Mouse (Mus musculus): ENCODE results near the gene Rpl26.

Gene Rpl26

GRCm38 (mm10) chr11:68891823-68892222 lies 9.6 kb upstream of the Rpl26 start:
- DNase-seq, result no peak

- DNase-seq, result no peak
Observed at GRCm38 (mm10) chr11:68892233-68892832, 9.1 kb upstream of the Rpl26 start.

- no peak for DNase-seq
Observed at GRCm38 (mm10) chr11:68893911-68894464, 7.4 kb upstream of the Rpl26 start.

- no peak for DNase-seq
Observed at GRCm38 (mm10) chr11:68896247-68896646, 5.1 kb upstream of the Rpl26 start.

GRCm38 (mm10) chr11:68897120-68897519 lies 4.3 kb upstream of the Rpl26 start:
- DNase-seq, result peak; percentile 41

- DNase-seq, result no peak
Observed at GRCm38 (mm10) chr11:68897838-68898237, 3.5 kb upstream of the Rpl26 start.

GRCm38 (mm10) chr11:68898790-68899189 lies 2.6 kb upstream of the Rpl26 start:
- DNase-seq, result no peak

- DNase-seq, result no peak
Observed at GRCm38 (mm10) chr11:68899815-68900214, 1.6 kb upstream of the Rpl26 start.

- DNase-seq, result no peak
Observed at GRCm38 (mm10) chr11:68900519-68901350, 648 bp upstream of the Rpl26 start.

- no peak for DNase-seq
Observed at GRCm38 (mm10) chr11:68902047-68902364, 623 bp downstream of the Rpl26 start.

GRCm38 (mm10) chr11:68902367-68902766 lies 984 bp downstream of the Rpl26 start:
- no peak for DNase-seq

- no peak for DNase-seq
Observed at GRCm38 (mm10) chr11:68902823-68903222, 1.4 kb downstream of the Rpl26 start.

- DNase-seq, result no peak
Observed at GRCm38 (mm10) chr11:68903775-68904174, 2.4 kb downstream of the Rpl26 start.

- peak; percentile 85 for DNase-seq
Observed at GRCm38 (mm10) chr11:68904375-68905137, 3.2 kb downstream of the Rpl26 start.

- DNase-seq, result no peak
Observed at GRCm38 (mm10) chr11:68905138-68905531, 3.8 kb downstream of the Rpl26 start.

- DNase-seq, result no peak
Observed at GRCm38 (mm10) chr11:68905665-68906460, 4.5 kb downstream of the Rpl26 start.

GRCm38 (mm10) chr11:68906461-68906790 lies 5.0 kb downstream of the Rpl26 start:
- no peak for DNase-seq

- DNase-seq, result no peak
Observed at GRCm38 (mm10) chr11:68907251-68907650, 5.9 kb downstream of the Rpl26 start.

- no peak for DNase-seq
Observed at GRCm38 (mm10) chr11:68908846-68909503, 7.6 kb downstream of the Rpl26 start.

GRCm38 (mm10) chr11:68911531-68912177 lies 10.3 kb downstream of the Rpl26 start:
- no peak for DNase-seq

- DNase-seq, result no peak
Observed at GRCm38 (mm10) chr11:68914566-68914965, 13.2 kb downstream of the Rpl26 start.

GRCm38 (mm10) chr11:68923191-68923590 lies 21.8 kb downstream of the Rpl26 start:
- DNase-seq, result no peak
